Mouse (Mus musculus) kidney, postnatal 0 days (tissue): ENCODE results near the gene Plekha1. TPM values are rescaled to one million over a fixed set of nuclear protein-coding genes. Genes with fewer than 3 reads are reported as not detected.

Experiments
- ATAC-seq: fragments of 200-750 bp; cut with Nextera tagmentation; replicated peaks from 2 replicates; pipeline ENCODE4 v1.8.0; 2017; ENCODE audit warnings: low read depth, moderate number of reproducible peaks, moderate TSS enrichment, moderate library complexity; ENCODE audit not compliant: low FRiP score
- DNase-seq: peaks from one replicate; pipeline ENCODE4 v3.0.0-alpha.2; 2016; ENCODE audit warnings: low spot score
- H3K27ac ChIP-seq: fragments of 300-500 bp; sonication (generic); 2 replicates; pipeline ENCODE4 v1.5.1; 2014; ENCODE audit warnings: mild to moderate bottlenecking
- H3K27me3 ChIP-seq: fragments of 300-500 bp; sonication (generic); 2 replicates; pipeline ENCODE4 v1.6.1; 2014; ENCODE audit warnings: low read length, mixed read lengths; ENCODE audit not compliant: insufficient read depth
- H3K36me3 ChIP-seq: fragments of 300-500 bp; sonication (generic); 2 replicates; pipeline ENCODE4 v1.6.1; 2014; ENCODE audit warnings: low read length, mixed read lengths; ENCODE audit not compliant: insufficient read depth
- H3K4me1 ChIP-seq: fragments of 300-500 bp; sonication (generic); replicated peaks from 2 replicates; pipeline ENCODE4 v1.6.1; 2014; ENCODE audit warnings: antibody characterized with exemption, low read length, mixed read lengths; ENCODE audit not compliant: insufficient read depth
- H3K4me2 ChIP-seq: fragments of 300-500 bp; sonication (generic); 2 replicates; pipeline ENCODE4 v1.6.1; 2014; ENCODE audit warnings: mild to moderate bottlenecking, low read length, moderate library complexity, mixed read lengths
- H3K4me3 ChIP-seq: fragments of 300-500 bp; sonication (generic); replicated peaks from 2 replicates; pipeline ENCODE4 v1.5.1; 2014; ENCODE audit warnings: low read depth, low read length
- H3K9ac ChIP-seq: fragments of 300-500 bp; sonication (generic); 2 replicates; pipeline ENCODE4 v1.6.1; 2014; ENCODE audit warnings: low read depth, low read length
- H3K9me3 ChIP-seq: fragments of 300-500 bp; sonication (generic); replicated peaks from 2 replicates; pipeline ENCODE4 v1.6.1; 2016; ENCODE audit warnings: low read length, inconsistent platforms, mixed read lengths
- CTCF ChIP-seq: IDR thresholded peaks from 2 replicates; pipeline ENCODE4 v1.5.1; 2016; ENCODE audit warnings: antibody characterized with exemption, low read depth, mild to moderate bottlenecking, moderate library complexity
- WGBS: fragments of 180-500 bp; shearing (Covaris S2); extraction: QIAGEN DNeasy Blood & Tissue Kit; methylation state at CpG from one replicate; pipeline ENCODE4 v1.1.7; 2014; 5-methylcytosine and 5-hydroxymethylcytosine counted together
- polyA plus RNA-seq: library from polyadenylated mRNA; unstranded; fragments of >200 nt; fragmentation: Nextera tagmentation; extraction: Ambion mirVana; gene quantifications from 2 replicates; pipeline ENCODE4 v1.2.1, GENCODE M21; 2015

Plekha1 gene
- polyA plus RNA-seq, 1 experiment from 2014 or later = 58.6 TPM

DNA sequence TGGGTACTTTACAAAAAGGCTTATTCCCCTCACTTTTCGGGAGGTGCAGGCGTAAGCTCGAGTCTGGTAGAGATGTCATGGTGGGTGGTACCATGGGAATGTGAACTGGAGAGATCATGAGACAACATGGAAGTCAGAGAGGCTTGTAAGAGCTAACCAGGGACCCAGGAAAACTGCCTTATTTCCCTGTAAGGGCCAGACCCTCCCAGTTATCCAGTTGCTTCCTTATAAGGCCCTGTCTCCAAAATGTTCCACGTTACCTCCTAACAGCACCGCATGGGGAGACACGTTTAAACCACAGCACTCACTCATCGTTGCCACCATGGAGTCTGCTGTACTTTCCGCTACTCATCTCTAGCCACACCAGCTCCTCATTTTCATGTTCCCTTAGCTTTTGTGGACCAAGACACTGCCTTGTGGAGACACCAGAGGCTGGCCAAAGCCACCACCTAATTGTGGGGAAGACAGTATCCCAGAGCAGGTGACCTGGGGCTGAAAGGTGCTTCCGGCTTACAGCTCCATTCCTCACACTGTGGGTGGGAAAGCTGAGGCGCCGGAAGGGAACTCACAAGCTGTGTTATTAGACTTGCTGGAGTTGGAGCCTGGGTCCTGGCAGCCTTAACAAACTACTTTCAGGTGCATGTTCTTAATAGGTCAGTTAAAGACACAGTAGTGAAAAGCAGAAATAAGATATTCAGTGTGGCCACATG lies 79.4 kb downstream of the Plekha1 start:
- no peak for DNase-seq
- Histone ChIP-seq H3K9ac (no peak overlapping the region), H3K4me3 (no peak overlapping the region), H3K4me1 (no peaks in the 10 kb centered on the region; the same call in 1 of the 2 replicates), H3K9me3 (no peaks in the 10 kb centered on the region), H3K36me3 (no peaks in the 10 kb centered on the region), H3K27ac (no peak overlapping the region), H3K27me3 (no peaks in the 10 kb centered on the region), H3K4me2 (no peak overlapping the region)
- no peak for ATAC-seq
- WGBS = 91% methylated on average over 11 of the region's 11 CpGs
- no peak for TF ChIP-seq CTCF

DNA sequence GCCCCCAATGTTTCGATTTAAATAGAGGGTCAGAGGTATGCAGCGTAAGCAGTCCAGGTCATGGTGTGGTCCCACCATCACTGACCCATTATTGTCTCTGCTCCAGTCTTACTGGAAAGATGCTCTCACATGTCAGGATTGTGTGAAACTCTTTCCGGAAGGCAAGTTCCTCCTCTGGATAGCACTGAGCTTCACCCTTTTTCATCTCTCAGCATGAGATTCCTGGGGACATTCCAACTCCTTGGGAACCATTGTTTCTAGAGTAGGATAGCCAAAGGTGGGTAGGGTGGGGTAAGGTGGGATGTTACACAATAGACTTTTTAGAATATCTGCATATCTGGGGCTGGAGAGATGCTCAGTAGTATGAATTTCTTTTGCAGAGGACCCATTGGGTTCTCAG lies 80.2 kb downstream of the Plekha1 start:
- no peaks in the 10 kb centered on the region for H3K36me3 ChIP-seq
- no peak overlapping the region for H3K9ac ChIP-seq
- no peaks in the 10 kb centered on the region; the same call in 1 of the 2 replicates for H3K4me1 ChIP-seq
- WGBS = 93% methylated on average over 3 of the region's 3 CpGs
- no peak overlapping the region for H3K4me2 ChIP-seq
- H3K27me3 ChIP-seq = no peaks in the 10 kb centered on the region
- no peak overlapping the region for H3K27ac ChIP-seq
- DNase-seq (no peak), ATAC-seq (no peak)
- H3K4me3 ChIP-seq = no peak overlapping the region
- H3K9me3 ChIP-seq = no peaks in the 10 kb centered on the region
- TF ChIP-seq CTCF = no peak

DNA sequence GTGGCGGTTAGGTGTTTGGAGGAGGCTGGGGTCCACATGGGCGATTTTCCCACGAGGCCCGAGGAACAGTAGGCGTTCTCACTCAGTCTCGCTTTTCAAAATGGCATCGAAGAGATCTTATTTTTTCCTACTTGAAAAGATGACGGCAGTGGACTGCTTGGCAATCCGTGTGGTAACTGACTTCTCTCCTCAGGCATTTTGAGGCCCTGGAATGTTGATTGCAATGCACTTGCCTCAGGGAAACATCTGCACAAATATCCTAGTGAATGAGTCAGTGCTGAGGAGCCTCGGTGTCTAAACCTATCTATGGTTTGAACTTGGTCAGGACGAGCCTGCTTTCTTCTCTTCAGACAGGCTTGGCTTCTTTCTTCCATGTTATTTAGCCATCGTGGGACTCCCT lies 80.7 kb downstream of the Plekha1 start:
- TF ChIP-seq CTCF = no peak
- Histone ChIP-seq H3K27ac (no peak overlapping the region), H3K27me3 (no peaks in the 10 kb centered on the region), H3K4me3 (no peak overlapping the region), H3K36me3 (no peaks in the 10 kb centered on the region), H3K4me1 (no peaks in the 10 kb centered on the region; the same call in 1 of the 2 replicates), H3K9me3 (no peaks in the 10 kb centered on the region), H3K4me2 (no peak overlapping the region), H3K9ac (no peak overlapping the region)
- WGBS = 86% methylated on average over 12 of the region's 12 CpGs
- no peak for DNase-seq
- ATAC-seq = no peak

DNA sequence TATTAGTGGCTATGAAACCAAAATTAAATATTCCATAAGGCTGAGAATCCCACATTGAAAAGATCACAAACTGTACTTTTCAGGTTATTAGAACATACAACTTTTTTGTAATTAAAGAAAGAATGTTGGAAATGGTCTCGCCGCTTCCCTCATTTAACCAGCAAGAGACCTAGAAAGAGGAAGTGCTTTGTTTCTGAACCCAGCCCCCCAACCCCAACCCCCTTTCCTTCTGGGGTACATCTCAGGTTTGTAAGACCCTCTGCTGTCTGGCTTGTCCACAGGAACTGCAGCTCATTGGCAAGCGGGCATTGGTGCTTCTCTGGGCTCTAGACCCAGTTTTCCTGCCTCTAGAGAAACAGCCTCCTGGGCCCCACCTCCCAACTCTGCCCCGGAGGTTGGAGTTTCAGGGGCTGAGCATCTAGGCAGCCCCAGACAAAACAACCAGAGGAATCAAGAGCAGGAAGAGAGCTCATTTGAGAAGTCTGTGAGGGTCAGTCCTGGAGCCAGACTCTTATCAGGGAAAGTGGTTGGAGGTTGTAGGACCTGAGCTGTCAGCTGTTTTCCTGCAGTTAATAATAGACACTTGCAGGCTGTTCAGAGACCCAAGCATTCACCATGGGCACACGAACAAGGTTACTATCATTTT lies 83.1 kb downstream of the Plekha1 start:
- DNase-seq (peak; percentile 39), ATAC-seq (no peak)
- 50% methylated on average over 5 of the region's 5 CpGs for WGBS
- Histone ChIP-seq H3K9ac (no peak overlapping the region), H3K27me3 (no peaks in the 10 kb centered on the region), H3K4me3 (no peak overlapping the region), H3K27ac (no peak overlapping the region), H3K4me2 (no peak overlapping the region), H3K36me3 (no peaks in the 10 kb centered on the region), H3K4me1 (no peaks in the 10 kb centered on the region; the same call in 1 of the 2 replicates), H3K9me3 (no peaks in the 10 kb centered on the region)
- no peak for TF ChIP-seq CTCF

DNA sequence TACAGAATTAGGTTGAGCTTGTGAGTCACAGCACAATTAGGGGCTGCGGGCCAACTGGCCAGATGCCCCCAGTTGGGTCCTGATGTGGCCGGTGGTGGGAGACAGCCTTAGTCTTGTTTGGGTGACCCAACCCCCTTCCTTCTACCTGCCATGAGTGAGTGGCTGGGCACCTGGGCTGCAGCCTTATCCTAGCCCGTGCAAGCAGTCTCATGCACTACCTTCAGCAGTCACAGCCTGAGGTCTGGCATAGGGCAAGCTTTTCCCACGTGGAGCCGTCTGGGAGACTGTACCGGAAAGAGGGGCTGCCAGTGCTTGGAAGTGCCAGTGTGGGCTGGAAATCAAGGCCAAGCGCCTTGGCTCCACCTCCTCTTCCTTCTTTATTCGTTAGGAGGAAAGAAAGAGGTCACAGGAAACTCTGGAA lies 83.8 kb downstream of the Plekha1 start:
- no peaks in the 10 kb centered on the region; the same call in 1 of the 2 replicates for H3K4me1 ChIP-seq
- no peaks in the 10 kb centered on the region for H3K9me3 ChIP-seq
- DNase-seq (peak; percentile 29), ATAC-seq (peak; percentile 57; the same call in 1 of the 2 replicates)
- no peaks in the 10 kb centered on the region for H3K36me3 ChIP-seq
- no peaks in the 10 kb centered on the region for H3K27me3 ChIP-seq
- no peak overlapping the region for H3K4me3 ChIP-seq
- no peak overlapping the region for H3K9ac ChIP-seq
- TF ChIP-seq CTCF = no peak
- H3K4me2 ChIP-seq = no peak overlapping the region
- H3K27ac ChIP-seq = peak overlapping the region; percentile 42; the same call in 1 of the 2 replicates
- 40% methylated on average over 8 of the region's 8 CpGs for WGBS

DNA sequence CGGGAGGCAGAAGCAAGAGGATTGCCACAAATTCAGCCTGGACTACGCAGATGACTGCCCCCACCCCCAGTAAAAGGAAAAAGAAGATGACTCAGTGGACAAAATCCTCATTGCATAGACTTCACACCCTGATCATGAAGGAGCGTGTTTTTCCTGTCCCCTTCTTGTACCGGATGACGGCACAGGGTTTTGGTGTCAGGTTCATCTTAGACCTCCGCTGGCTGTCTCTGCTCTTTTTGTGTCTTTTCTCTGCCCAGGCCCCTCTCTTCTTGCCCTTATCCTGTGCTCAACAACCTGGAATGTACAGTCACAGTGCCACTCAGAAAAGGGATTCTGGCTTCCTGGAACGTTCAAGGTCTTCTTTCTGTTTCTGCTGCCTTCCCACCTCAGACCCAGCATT lies 84.9 kb downstream of the Plekha1 start:
- no peaks in the 10 kb centered on the region; the same call in 1 of the 2 replicates for H3K4me1 ChIP-seq
- no peak overlapping the region for H3K4me2 ChIP-seq
- 85% methylated on average over 7 of the region's 7 CpGs for WGBS
- no peak overlapping the region for H3K9ac ChIP-seq
- no peaks in the 10 kb centered on the region for H3K36me3 ChIP-seq
- no peaks in the 10 kb centered on the region for H3K9me3 ChIP-seq
- no peak overlapping the region for H3K4me3 ChIP-seq
- no peak for TF ChIP-seq CTCF
- H3K27ac ChIP-seq = no peak overlapping the region
- ATAC-seq (no peak), DNase-seq (no peak)
- no peaks in the 10 kb centered on the region for H3K27me3 ChIP-seq
